Mouse (Mus musculus) MEL (cell line): ENCODE results near the gene Gm10643. TPM values are rescaled to one million over a fixed set of nuclear protein-coding genes. Genes with fewer than 3 reads are reported as not detected.

ENCODE experiments used
- DNase-seq: peaks from one replicate; pipeline ENCODE4 v3.0.0; 2011; ENCODE audit warnings: low read depth, low spot score
- H3K27ac ChIP-seq: 2 replicates; pipeline ENCODE4 v1.5.1; 2012; ENCODE audit warnings: low read depth, mild to moderate bottlenecking, control low read depth, low read length, moderate library complexity; ENCODE audit not compliant: control insufficient read depth
- H3K27me3 ChIP-seq, 2 experiments: fragments of 150-350 bp in 1 of 2; sonication (generic) in 1 of 2; 2 replicates each; pipeline ENCODE4 v1.6.1; 2012; ENCODE audit warnings: low read length in 2 of 2, mild to moderate bottlenecking in 2 of 2, improper control_type of control experiment in 1 of 2, moderate library complexity in 1 of 2; ENCODE audit not compliant: insufficient read depth in 2 of 2, control insufficient read depth in 1 of 2
- H3K36me3 ChIP-seq, 2 experiments: 2 replicates each; pipeline ENCODE4 v1.6.1; 2012 to 2014; ENCODE audit warnings: low read length in 2 of 2, improper control_type of control experiment in 1 of 2, inconsistent platforms in 1 of 2, mild to moderate bottlenecking in 1 of 2; ENCODE audit not compliant: insufficient read depth in 2 of 2, control insufficient read depth in 1 of 2
- H3K4me1 ChIP-seq, 2 experiments: fragments of 150-350 bp in 1 of 2; sonication (generic) in 1 of 2; 2 replicates each; pipeline ENCODE4 v1.6.1; 2012; ENCODE audit warnings: low read length in 2 of 2, improper control_type of control experiment in 1 of 2, mild to moderate bottlenecking in 1 of 2; ENCODE audit not compliant: insufficient read depth in 2 of 2, control insufficient read depth in 1 of 2
- H3K4me3 ChIP-seq, 2 experiments: fragments of 150-350 bp in 1 of 2; sonication (generic) in 1 of 2; 2 replicates each; pipeline ENCODE4 v1.5.1; 2012; ENCODE audit warnings: low read depth in 2 of 2, low read length in 2 of 2, mild to moderate bottlenecking in 2 of 2, moderate library complexity in 2 of 2, control low read depth in 1 of 2, improper control_type of control experiment in 1 of 2; ENCODE audit not compliant: control insufficient read depth in 1 of 2, insufficient read depth in 1 of 2
- H3K79me2 ChIP-seq: 2 replicates; pipeline ENCODE4 v1.6.1; 2012; ENCODE audit warnings: mild to moderate bottlenecking, low read length, moderate library complexity; ENCODE audit not compliant: control insufficient read depth, poor library complexity, insufficient read depth
- H3K9ac ChIP-seq: 2 replicates; pipeline ENCODE4 v1.6.1; 2012; ENCODE audit warnings: low read depth, mild to moderate bottlenecking, control low read depth, low read length, moderate library complexity; ENCODE audit not compliant: control insufficient read depth, poor library complexity, severe bottlenecking
- H3K9me3 ChIP-seq: fragments of 150-350 bp; sonication (generic); replicated peaks from 2 replicates; pipeline ENCODE4 v1.6.1; 2012; ENCODE audit warnings: mild to moderate bottlenecking, low read length, improper control_type of control experiment, moderate library complexity; ENCODE audit not compliant: insufficient read depth
- BHLHE40 ChIP-seq: IDR thresholded peaks from 2 replicates; pipeline ENCODE4 v1.6.1; 2012; ENCODE audit warnings: low read depth, mild to moderate bottlenecking, inconsistent platforms, low read length, improper control_type of control experiment, borderline replicate concordance
- CHD1 ChIP-seq: IDR thresholded peaks from 2 replicates; pipeline ENCODE4 v1.6.1; 2012; ENCODE audit warnings: low read depth, mild to moderate bottlenecking, inconsistent platforms, low read length, improper control_type of control experiment
- CHD2 ChIP-seq: IDR thresholded peaks from 2 replicates; pipeline ENCODE4 v1.6.1; 2011; ENCODE audit warnings: low read length, improper control_type of control experiment
- CTCF ChIP-seq, 3 experiments: IDR thresholded peaks in 2 of 3; conservative IDR thresholded peaks in 1 of 3; 2 replicates each; pipeline ENCODE4 v1.5.1; 2011 to 2012; ENCODE audit warnings: low read length in 3 of 3, low read depth in 2 of 3, mild to moderate bottlenecking in 2 of 3, improper control_type of control experiment in 1 of 3, inconsistent platforms in 1 of 3, mixed read lengths in 1 of 3, moderate library complexity in 1 of 3; ENCODE audit not compliant: control insufficient read depth in 1 of 3, insufficient read depth in 1 of 3, poor library complexity in 1 of 3, severe bottlenecking in 1 of 3
- ELF1 ChIP-seq: IDR thresholded peaks from 2 replicates; pipeline ENCODE4 v1.6.1; 2014; ENCODE audit warnings: low read depth, mild to moderate bottlenecking, inconsistent platforms, low read length, improper control_type of control experiment, moderate library complexity
- ETS1 ChIP-seq: IDR thresholded peaks from 2 replicates; pipeline ENCODE4 v1.6.1; 2012; ENCODE audit warnings: low read depth, mild to moderate bottlenecking, inconsistent platforms, low read length, improper control_type of control experiment, moderate library complexity
- GATA1 ChIP-seq: IDR thresholded peaks from 2 replicates; pipeline ENCODE4 v1.6.1; 2011; ENCODE audit warnings: low read depth, low read length, improper control_type of control experiment
- HCFC1 ChIP-seq: IDR thresholded peaks from 2 replicates; pipeline ENCODE4 v1.6.1; 2012; ENCODE audit warnings: low read depth, mild to moderate bottlenecking, inconsistent platforms, low read length, improper control_type of control experiment, moderate library complexity
- JUND ChIP-seq: IDR thresholded peaks from 2 replicates; pipeline ENCODE4 v1.6.1; 2011; ENCODE audit warnings: low read depth, mild to moderate bottlenecking, improper control_type of control experiment, low read length
- KAT2A ChIP-seq: conservative IDR thresholded peaks from 2 replicates; pipeline ENCODE4 v1.6.1; 2012; ENCODE audit warnings: low read depth, low read length, improper control_type of control experiment, inconsistent platforms
- MAFK ChIP-seq: IDR thresholded peaks from 2 replicates; pipeline ENCODE4 v1.6.1; 2011; ENCODE audit warnings: low read depth, mild to moderate bottlenecking, low read length, improper control_type of control experiment, borderline replicate concordance
- MAX ChIP-seq: IDR thresholded peaks from 2 replicates; pipeline ENCODE4 v1.6.1; 2011; ENCODE audit warnings: low read length, improper control_type of control experiment
- MAZ ChIP-seq: IDR thresholded peaks from 2 replicates; pipeline ENCODE4 v1.6.1; 2012; ENCODE audit warnings: low read depth, mild to moderate bottlenecking, inconsistent platforms, low read length, improper control_type of control experiment
- MXI1 ChIP-seq: IDR thresholded peaks from 2 replicates; pipeline ENCODE4 v1.6.1; 2011; ENCODE audit warnings: mild to moderate bottlenecking, low read depth, low read length, improper control_type of control experiment
- MYB ChIP-seq: IDR thresholded peaks from 2 replicates; pipeline ENCODE4 v1.6.1; 2011; ENCODE audit warnings: mild to moderate bottlenecking, low read depth, low read length, improper control_type of control experiment
- MYC ChIP-seq: IDR thresholded peaks from 2 replicates; pipeline ENCODE4 v1.6.1; 2011; ENCODE audit warnings: low read depth, mild to moderate bottlenecking, low read length, improper control_type of control experiment, moderate library complexity
- NELFE ChIP-seq: IDR thresholded peaks from 2 replicates; pipeline ENCODE4 v1.6.1; 2011; ENCODE audit warnings: low read depth, low read length, improper control_type of control experiment
- NRF1 ChIP-seq: IDR thresholded peaks from 2 replicates; pipeline ENCODE4 v1.6.1; 2014; ENCODE audit warnings: low read depth, mild to moderate bottlenecking, inconsistent platforms, low read length, improper control_type of control experiment, moderate library complexity; ENCODE audit not compliant: poor library complexity, insufficient read depth, severe bottlenecking
- POLR2A ChIP-seq, 2 experiments: IDR thresholded peaks; 2 replicates each; pipeline ENCODE4 v1.6.1; 2011 to 2012; ENCODE audit warnings: low read length in 2 of 2, mild to moderate bottlenecking in 2 of 2, control low read depth in 1 of 2, improper control_type of control experiment in 1 of 2, low read depth in 1 of 2, moderate library complexity in 1 of 2; ENCODE audit not compliant: control insufficient read depth in 1 of 2, insufficient read depth in 1 of 2, poor library complexity in 1 of 2
- POLR2AphosphoS2 ChIP-seq: IDR thresholded peaks from 2 replicates; pipeline ENCODE4 v1.6.1; 2011; ENCODE audit warnings: low read length, improper control_type of control experiment
- POLR2AphosphoS5 ChIP-seq: IDR thresholded peaks from 2 replicates; pipeline ENCODE4 v1.6.1; 2012; ENCODE audit warnings: low read depth, borderline replicate concordance, mild to moderate bottlenecking, inconsistent platforms, low read length, moderate library complexity, mixed read lengths
- RCOR1 ChIP-seq: IDR thresholded peaks from 2 replicates; pipeline ENCODE4 v1.6.1; 2012; ENCODE audit warnings: low read depth, mild to moderate bottlenecking, inconsistent platforms, low read length, improper control_type of control experiment
- SIN3A ChIP-seq: IDR thresholded peaks from 2 replicates; pipeline ENCODE4 v1.6.1; 2012; ENCODE audit warnings: low read length, improper control_type of control experiment, inconsistent platforms
- SMC3 ChIP-seq: IDR thresholded peaks from 2 replicates; pipeline ENCODE4 v1.6.1; 2011; ENCODE audit warnings: low read depth, low read length, improper control_type of control experiment
- TAL1 ChIP-seq: IDR thresholded peaks from 2 replicates; pipeline ENCODE4 v1.6.1; 2012; ENCODE audit warnings: mild to moderate bottlenecking, inconsistent platforms, low read length, moderate library complexity, mixed read lengths
- TCF12 ChIP-seq: IDR thresholded peaks from 2 replicates; pipeline ENCODE4 v1.6.1; 2014; ENCODE audit warnings: low read depth, mild to moderate bottlenecking, inconsistent platforms, low read length, improper control_type of control experiment, moderate library complexity
- UBTF ChIP-seq: IDR thresholded peaks from 2 replicates; pipeline ENCODE4 v1.6.1; 2012; ENCODE audit warnings: low read depth, mild to moderate bottlenecking, inconsistent platforms, low read length, improper control_type of control experiment, moderate library complexity, borderline replicate concordance; ENCODE audit not compliant: insufficient read depth
- USF1 ChIP-seq: IDR thresholded peaks from 2 replicates; pipeline ENCODE4 v1.6.1; 2014; ENCODE audit warnings: low read depth, mild to moderate bottlenecking, inconsistent platforms, low read length, improper control_type of control experiment, moderate library complexity
- ZKSCAN1 ChIP-seq: IDR thresholded peaks from 2 replicates; pipeline ENCODE4 v1.6.1; 2012; ENCODE audit warnings: low read depth, mild to moderate bottlenecking, inconsistent platforms, low read length, improper control_type of control experiment, moderate library complexity
- ZMIZ1 ChIP-seq: IDR thresholded peaks from 2 replicates; pipeline ENCODE4 v1.6.1; 2012; ENCODE audit warnings: low read depth, mild to moderate bottlenecking, inconsistent platforms, low read length, improper control_type of control experiment, moderate library complexity
- polyA plus RNA-seq, 2 experiments: library from polyadenylated mRNA; stranded (reverse) in 1 of 2; unstranded in 1 of 2; fragments of >175 nt in 1 of 2; fragments of >200 nt in 1 of 2; gene quantifications; 2 replicates each; pipeline versions ENCODE4 v1.2.1 to v1.2.4; 2012; ENCODE audit warnings: low replicate concordance in 2 of 2, low read depth in 1 of 2; ENCODE audit not compliant: insufficient read length in 2 of 2, insufficient read depth in 1 of 2, missing spikeins in 1 of 2
- total RNA-seq: library from RNA; depleted of rRNA; stranded (reverse); fragments of 300-350 nt; gene quantifications from 2 replicates; pipeline ENCODE4 v1.2.3, GENCODE M21; 2012

Gene Gm10643
- total and polyA plus RNA-seq, 3 experiments = 0.23 to 0.28 TPM; not detected in 1

GRCm38 (mm10) chr8:84105676-84106075, 40.7 kb upstream of the Gm10643 start:
- Histone ChIP-seq H3K27me3 (no peaks in the 10 kb centered on the region; a peak in 2 of 4 replicates), H3K4me1 (peaks cover 2 to 13% of the 10 kb centered on the region in 2 experiments; a peak in 3 of 4 replicates), H3K9me3 (no peaks in the 10 kb centered on the region), H3K79me2 (peaks cover 9% of the 10 kb centered on the region), H3K9ac (no peak overlapping the region), H3K36me3 (peaks cover 0 to 9% of the 10 kb centered on the region in 2 experiments; a peak in 2 of 4 replicates), H3K27ac (no peak overlapping the region), H3K4me3 (no peak overlapping the region)
- no peak for DNase-seq
- TF ChIP-seq MXI1 = no peak
- TF ChIP-seq MYB = no peak
- no peak for TF ChIP-seq RCOR1
- no peak for TF ChIP-seq POLR2AphosphoS5
- no peak for TF ChIP-seq ZMIZ1
- TF ChIP-seq MAFK = no peak
- no peak for TF ChIP-seq TAL1
- no peak for TF ChIP-seq MYC
- TF ChIP-seq NRF1 = no peak
- TF ChIP-seq JUND = no peak
- no peak for TF ChIP-seq ETS1

DNA sequence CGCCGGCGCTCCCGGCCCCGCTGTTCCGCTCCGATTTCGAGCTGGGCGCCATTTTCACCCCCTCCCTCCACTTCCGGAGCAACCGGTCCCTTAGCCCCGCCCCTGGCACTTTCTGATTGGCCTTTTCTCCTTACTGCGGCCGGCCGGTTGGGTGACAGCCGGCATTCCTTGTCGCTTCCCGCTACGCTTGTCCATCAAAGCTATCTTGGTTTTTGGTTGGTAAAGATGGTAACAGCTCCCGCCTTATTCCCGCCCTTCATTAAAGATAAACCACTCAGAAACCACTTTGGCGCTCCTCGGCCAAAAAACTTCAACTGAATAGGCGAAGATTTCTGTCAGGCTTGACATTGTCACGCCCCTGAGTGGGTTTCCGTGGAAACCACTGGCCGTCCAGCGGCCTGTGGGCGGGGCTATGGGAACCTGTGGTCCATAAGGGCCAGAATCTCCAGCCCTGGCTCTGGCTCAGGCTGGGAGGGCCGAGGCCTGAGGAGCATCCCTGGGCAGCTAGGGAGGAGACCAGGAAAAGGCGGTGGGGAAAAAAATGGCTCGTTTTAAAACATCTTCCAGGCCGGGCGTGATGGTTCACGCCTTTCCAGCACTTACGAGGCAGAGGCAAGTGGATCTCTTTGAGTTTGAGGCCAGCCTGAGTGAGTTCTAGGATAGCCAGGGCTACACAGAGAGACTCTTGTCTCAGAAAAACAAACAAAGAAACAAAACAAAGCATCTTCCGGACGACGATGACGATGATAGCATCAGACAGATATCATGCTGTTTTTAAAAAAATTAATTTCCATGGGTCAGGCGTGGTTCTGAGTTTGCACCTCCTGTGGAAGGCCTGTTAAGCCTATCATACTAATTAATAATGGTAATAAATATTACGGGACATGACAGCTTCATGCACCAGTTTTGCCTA, 40.0 kb upstream of the Gm10643 start, which contains the start of gene Dcaf15:
Dcaf15 (minus strand) TSS at position 72 of the 913 bp plus-strand sequence.
- peak within 1 kb of the TSS; percentile 58 for H3K9ac ChIP-seq
- H3K27me3 ChIP-seq = no peaks in the 10 kb centered on the region
- H3K36me3 ChIP-seq = peaks cover 0 to 9% of the 10 kb centered on the region in 2 experiments; a peak in 2 of 4 replicates
- H3K79me2 ChIP-seq = peaks cover 9% of the 10 kb centered on the region
- H3K27ac ChIP-seq = no peak within 1 kb of the TSS
- no peaks in the 10 kb centered on the region for H3K9me3 ChIP-seq
- peak; percentile 99 for DNase-seq
- peaks cover 2 to 13% of the 10 kb centered on the region in 2 experiments; a peak in 3 of 4 replicates for H3K4me1 ChIP-seq
- H3K4me3 ChIP-seq = peak within 1 kb of the TSS; percentile 58 to 73
- TF ChIP-seq BHLHE40 = no peak
- peak in 1 of 2 experiments; percentile 67; a peak in 2 of 4 replicates for TF ChIP-seq POLR2A (IDR thresholded peaks at IDR 0.05; ENCODE audit: control insufficient read depth in 1 of 2, insufficient read depth in 1 of 2, low read depth in 1 of 2, low read length in 2 of 2, poor library complexity in 1 of 2)
- TF ChIP-seq CHD2 = peak; percentile 77
- TF ChIP-seq ETS1 = no peak
- peak; percentile 34; the same call in 1 of the 2 replicates for TF ChIP-seq GATA1
- TF ChIP-seq TCF12 = peak; percentile 62
- peak; percentile 48; the same call in 1 of the 2 replicates for TF ChIP-seq KAT2A
- no peak for TF ChIP-seq ZKSCAN1
- TF ChIP-seq USF1 = no peak
- no peak for TF ChIP-seq CHD1
- peak; percentile 68; the same call in 1 of the 2 replicates for TF ChIP-seq SIN3A
- no peak for TF ChIP-seq POLR2AphosphoS5
- no peak for TF ChIP-seq MYC
- no peak for TF ChIP-seq CTCF (IDR thresholded peaks at IDR 0.05 in 2 of 3, conservative IDR thresholded peaks at IDR 0.05 in 1 of 3; ENCODE audit: control insufficient read depth in 1 of 3, insufficient read depth in 1 of 3, low read depth in 2 of 3, low read length in 3 of 3, poor library complexity in 1 of 3, severe bottlenecking in 1 of 3)
- peak; percentile 46; the same call in 1 of the 2 replicates for TF ChIP-seq MAX
- TF ChIP-seq POLR2AphosphoS2 = 0 out of 2 replicates have a peak, but pooled peaks have one; percentile 34
- TF ChIP-seq UBTF = no peak
- TF ChIP-seq MAZ = peak; percentile 86; the same call in 1 of the 2 replicates
- TF ChIP-seq HCFC1 = peak; percentile 77
- peak; percentile 59 for TF ChIP-seq NELFE
- TF ChIP-seq ELF1 = peak; percentile 90
- no peak for TF ChIP-seq SMC3
